Mouse (Mus musculus) testis, adult 2 months (tissue): ENCODE results near the gene Tm9sf3.

Experiments used
- CTCF ChIP-seq: fragments of 200-500 bp; IDR thresholded peaks from 2 replicates; pipeline ENCODE4 v1.5.1; 2012; ENCODE audit warnings: low read depth, mild to moderate bottlenecking, inconsistent platforms, low read length, moderate library complexity; ENCODE audit not compliant: control insufficient read depth, insufficient read depth, insufficient replicate concordance
- POLR2A ChIP-seq: fragments of 200-500 bp; IDR thresholded peaks from 2 replicates; pipeline ENCODE4 v1.6.1; 2012; ENCODE audit warnings: low read depth, mild to moderate bottlenecking, inconsistent platforms, low read length, moderate library complexity; ENCODE audit not compliant: control insufficient read depth

GRCm38 (mm10) chr19:41279724-41280244 is 16.0 kb upstream of the Tm9sf3 start:
- no peak for TF ChIP-seq POLR2A
- TF ChIP-seq CTCF, result no peak
